Mouse (Mus musculus) regulatory T cell (primary cell): ENCODE results near the gene Dpy30.

Experiments used
- in situ Hi-C: fragments of 300-600 bp; cut with MboI, MseI; formaldehyde crosslinking; loops from one replicate; pipeline ENCODE4 v1.15.1; 2025; ENCODE audit warnings: high pct_unique_total_duplicates

Dpy30 gene

GRCm38 (mm10) chr17:74323844-74324243 lies at the start of gene Dpy30:
TSS of gene Dpy30 (minus strand) at chr17:74323944.
- in situ Hi-C loops = loop anchor here (10.0 kb wide), 1 partner anchor 1161 kb away; no protein-coding TSS in a partner anchor

GRCm38 (mm10) chr17:74363592-74363991 lies 39.8 kb upstream of the Dpy30 start:
- in situ Hi-C loops = no loop called here

GRCm38 (mm10) chr17:74341151-74341550 lies 17.4 kb upstream of the Dpy30 start:
- in situ Hi-C loops = no loop called here

- in situ Hi-C loops = no loop called here
These were observed 15.4 kb upstream of the Dpy30 start, which contains the start of gene Spast for GRCm38 (mm10) chr17:74338937-74339804. TSS of gene Spast (plus strand) at chr17:74338987.

GRCm38 (mm10) chr17:74338225-74338931 lies 14.6 kb upstream of the Dpy30 start:
- in situ Hi-C loops = no loop called here

DNA sequence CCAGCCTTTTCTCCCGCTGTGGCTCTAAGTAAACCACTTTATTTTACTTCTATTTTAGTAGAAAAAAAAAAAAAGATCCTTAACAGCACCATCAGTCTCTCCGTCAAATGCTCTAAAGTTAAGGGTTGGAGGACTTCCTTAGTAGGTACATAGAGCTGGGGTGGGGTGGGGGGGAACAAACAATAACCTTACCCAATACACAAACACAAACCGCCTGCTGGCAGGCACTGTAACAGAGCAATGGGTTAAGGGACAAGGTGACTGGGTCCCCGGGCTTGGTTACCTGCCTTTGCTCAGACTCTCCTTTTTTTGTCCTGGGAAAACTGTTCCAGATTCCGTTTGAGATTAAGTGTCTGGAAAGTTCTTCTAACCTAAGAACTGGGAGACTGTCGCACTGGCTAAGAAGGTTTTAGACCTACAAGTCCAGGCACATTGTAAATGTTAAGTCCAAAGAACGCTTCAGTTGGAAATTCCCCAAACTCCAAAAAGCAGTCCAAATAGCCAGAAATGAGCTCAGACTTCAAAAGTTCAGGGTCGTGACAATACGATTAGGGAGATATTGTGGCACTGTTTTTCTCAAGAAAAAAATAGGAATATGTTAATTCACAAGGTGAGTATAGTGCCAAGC lies 7.4 kb upstream of the Dpy30 start:
- in situ Hi-C loops = no loop called here

GRCm38 (mm10) chr17:74328146-74328545 lies 4.4 kb upstream of the Dpy30 start:
- in situ Hi-C loops = loop anchor here (10.0 kb wide), 1 partner anchor 1157 kb away; no protein-coding TSS in a partner anchor

- in situ Hi-C loops = loop anchor here (10.0 kb wide), 1 partner anchor 1158 kb away; no protein-coding TSS in a partner anchor
These were observed 3.5 kb upstream of the Dpy30 start for GRCm38 (mm10) chr17:74327195-74327594.

GRCm38 (mm10) chr17:74322400-74323054 lies 1.2 kb downstream of the Dpy30 start:
- in situ Hi-C loops = loop anchor here (10.0 kb wide), 1 partner anchor 1162 kb away; no protein-coding TSS in a partner anchor

- in situ Hi-C loops = loop anchor here (5.0 kb wide), 1 partner anchor 79 kb away; the partner anchor contains the start of gene Slc30a6
These were observed 5.0 kb downstream of the Dpy30 start for GRCm38 (mm10) chr17:74318721-74319120.

GRCm38 (mm10) chr17:74316309-74316863 lies 7.4 kb downstream of the Dpy30 start:
- in situ Hi-C loops = loop anchor here (5.0 kb wide), 1 partner anchor 81 kb away; the partner anchor contains the start of gene Slc30a6

GRCm38 (mm10) chr17:74315445-74316308 lies 8.1 kb downstream of the Dpy30 start:
- in situ Hi-C loops = loop anchor here (5.0 kb wide), 1 partner anchor 82 kb away; the partner anchor contains the start of gene Slc30a6

DNA sequence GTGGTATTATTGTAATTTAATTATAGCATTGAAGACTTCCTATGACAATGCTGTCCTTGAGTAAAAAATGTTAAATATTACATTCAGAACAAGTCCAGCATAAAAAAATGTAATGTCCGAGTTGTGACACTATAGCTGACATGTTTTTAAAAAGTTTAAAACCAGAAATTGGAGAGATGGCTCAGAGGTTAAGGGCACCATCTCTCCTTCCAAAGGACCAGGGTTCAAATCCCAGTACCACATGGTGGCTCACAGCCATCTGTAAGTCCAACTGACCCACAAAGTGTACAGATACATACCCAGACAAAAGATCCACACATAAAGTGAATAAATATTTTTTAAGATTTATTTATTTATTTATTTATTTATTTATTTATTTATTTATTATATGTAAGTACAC lies 17.7 kb downstream of the Dpy30 start:
- in situ Hi-C loops = no loop called here

GRCm38 (mm10) chr17:74305616-74306015 lies 18.1 kb downstream of the Dpy30 start:
- in situ Hi-C loops = no loop called here

- in situ Hi-C loops = no loop called here
These were observed 19.7 kb downstream of the Dpy30 start for GRCm38 (mm10) chr17:74304060-74304459.

- in situ Hi-C loops = no loop called here
These were observed 23.7 kb downstream of the Dpy30 start for GRCm38 (mm10) chr17:74300089-74300488.

DNA sequence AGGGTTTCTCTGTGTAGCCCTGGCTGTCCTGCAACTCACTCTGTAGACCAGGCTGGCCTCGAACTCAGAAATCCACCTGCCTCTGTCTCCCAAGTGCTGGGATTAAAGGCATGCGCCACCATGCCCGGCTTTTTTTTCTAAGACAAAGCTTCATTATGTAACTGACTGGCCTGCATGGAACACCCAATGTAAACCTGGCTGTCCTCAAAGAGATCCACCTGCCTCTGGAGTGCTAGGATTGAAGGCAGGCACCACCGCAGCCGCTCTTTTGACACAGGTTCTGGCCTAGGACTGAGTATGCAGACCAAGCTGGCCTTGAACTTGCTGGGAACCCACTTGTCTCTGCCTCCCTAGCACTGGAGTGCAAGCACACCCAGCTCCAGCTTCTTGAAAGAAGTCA lies 26.8 kb downstream of the Dpy30 start:
- in situ Hi-C loops = loop anchor here (10.0 kb wide), 1 partner anchor 132 kb away; no protein-coding TSS in a partner anchor

GRCm38 (mm10) chr17:74296076-74296823 lies 27.5 kb downstream of the Dpy30 start:
- in situ Hi-C loops = loop anchor here (10.0 kb wide), 1 partner anchor 131 kb away; no protein-coding TSS in a partner anchor
